Mouse (Mus musculus): ENCODE measurements around the gene Clps. TPM values are rescaled to one million over a fixed set of nuclear protein-coding genes. Genes with fewer than 3 reads are reported as not detected.
A peak's percentile ranks its signal among the peaks of the same experiment; 100 is the strongest.

Gene Clps
- polyA plus RNA-seq (2012; rRNA removed) = 2.5 and 4.1 TPM in 2 replicates

DNA sequence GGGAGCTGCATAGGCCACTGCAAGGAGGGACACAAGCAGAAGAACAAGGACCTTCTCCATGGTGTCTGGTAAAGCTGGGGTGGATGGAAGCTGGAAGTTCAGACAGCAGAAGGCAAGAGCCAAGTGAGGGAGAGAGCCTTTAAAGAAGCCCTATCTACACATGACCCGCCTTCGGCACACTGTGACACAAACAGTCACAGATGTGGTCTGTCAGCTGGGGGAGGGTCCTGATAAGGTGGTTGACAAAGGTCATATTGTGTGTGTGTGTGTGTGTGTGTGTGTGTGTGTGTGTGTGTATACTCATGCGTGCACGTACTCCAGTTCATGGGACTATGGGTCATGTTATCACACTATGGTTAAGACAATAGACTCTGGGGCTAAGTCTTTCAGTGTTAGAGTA lies at the start of gene Clps:
Gene Clps (minus strand): TSS at position 169 of the 400 bp plus-strand sequence.
- no peak within 1 kb of the TSS for H3K27ac ChIP-seq (ENCODE audit: control insufficient read depth, insufficient read depth, low read depth, low read length)

DNA sequence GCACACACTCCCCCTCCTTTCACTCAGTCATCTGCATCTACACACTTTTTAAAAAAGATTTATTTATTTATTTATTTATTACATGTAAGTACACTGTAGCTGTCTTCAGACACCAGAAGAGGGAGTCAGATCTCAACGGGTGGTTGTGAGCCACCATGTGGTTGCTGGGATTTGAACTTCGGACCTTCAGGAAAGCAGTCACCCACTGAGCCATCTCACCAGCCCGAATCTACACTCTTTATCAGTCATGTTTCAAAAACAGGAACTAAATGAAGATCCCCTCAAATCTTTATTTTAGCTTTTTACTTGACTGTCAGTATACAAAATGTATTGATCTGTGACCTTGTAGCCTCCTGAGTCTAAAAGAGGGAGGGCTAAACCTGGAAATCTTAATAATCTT lies 49.0 kb upstream of the Clps start:
- no peak overlapping the region for H3K4me3 ChIP-seq (ENCODE audit: control insufficient read depth, low read depth, low read length)
- no peaks in the 10 kb centered on the region; the same call in none of the 2 replicates for H3K36me3 ChIP-seq (ENCODE audit: control insufficient read depth, insufficient read depth, low read length)
- TF ChIP-seq POLR2A (IDR thresholded peaks at IDR 0.05; ENCODE audit: control insufficient read depth, low read depth, low read length) = no peak
- TF ChIP-seq CTCF (IDR thresholded peaks at IDR 0.05; ENCODE audit: control insufficient read depth, insufficient read depth, insufficient replicate concordance, low read depth, low read length) = no peak
- H3K27me3 ChIP-seq (ENCODE audit: control insufficient read depth, insufficient read depth, low read length) = no peaks in the 10 kb centered on the region
- H3K4me1 ChIP-seq (ENCODE audit: control insufficient read depth, insufficient read depth, low read length) = no peaks in the 10 kb centered on the region
- H3K27ac ChIP-seq (ENCODE audit: control insufficient read depth, insufficient read depth, low read depth, low read length) = no peak overlapping the region

More for the DNA sequence above, at the start of gene Clps:
- Histone ChIP-seq H3K4me1 (ENCODE audit: control insufficient read depth, insufficient read depth, low read length) (no peaks in the 10 kb centered on the region), H3K4me3 (ENCODE audit: control insufficient read depth, low read depth, low read length) (no peak within 1 kb of the TSS), H3K36me3 (ENCODE audit: control insufficient read depth, insufficient read depth, low read length) (no peaks in the 10 kb centered on the region), H3K27me3 (ENCODE audit: control insufficient read depth, insufficient read depth, low read length) (no peaks in the 10 kb centered on the region)
- TF ChIP-seq POLR2A (IDR thresholded peaks at IDR 0.05; ENCODE audit: control insufficient read depth, low read depth, low read length) (no peak), CTCF (IDR thresholded peaks at IDR 0.05; ENCODE audit: control insufficient read depth, insufficient read depth, insufficient replicate concordance, low read depth, low read length) (no peak)

DNA sequence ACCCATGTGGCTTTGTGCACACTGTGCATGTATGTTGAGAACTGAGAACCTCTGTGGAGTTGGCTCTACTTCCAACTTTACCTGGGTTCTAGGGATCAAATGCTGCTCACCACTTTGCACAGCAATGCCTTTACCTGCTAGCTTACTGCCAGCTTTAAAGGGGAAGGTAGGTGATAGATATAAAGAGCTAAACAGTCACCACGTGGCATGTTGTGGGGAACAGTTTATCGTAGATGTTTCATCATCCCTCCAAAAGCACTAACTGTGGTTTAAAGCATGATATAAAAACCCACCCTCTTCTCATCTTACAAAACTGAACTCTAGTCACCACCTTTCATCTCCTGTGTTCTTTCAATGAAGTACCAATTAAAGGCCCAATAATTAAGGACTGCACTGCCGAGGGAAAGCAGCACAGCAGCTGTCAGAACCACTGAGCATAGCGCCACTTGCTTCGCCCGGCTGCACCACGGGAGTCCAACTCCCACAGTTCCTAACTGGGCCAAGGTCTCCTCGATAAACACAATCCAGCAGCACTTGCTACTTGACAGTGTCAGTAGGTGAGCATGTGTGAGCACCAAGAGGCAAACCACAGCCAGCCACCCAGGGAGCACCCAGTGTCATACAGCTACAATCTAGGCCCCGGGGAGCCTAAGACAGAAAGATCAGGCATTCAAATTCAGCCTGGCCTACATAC lies 41.1 kb upstream of the Clps start:
- Histone ChIP-seq H3K36me3 (ENCODE audit: control insufficient read depth, insufficient read depth, low read length) (peaks cover 14% of the 10 kb centered on the region), H3K27ac (ENCODE audit: control insufficient read depth, insufficient read depth, low read depth, low read length) (no peak overlapping the region), H3K4me3 (ENCODE audit: control insufficient read depth, low read depth, low read length) (no peak overlapping the region), H3K27me3 (ENCODE audit: control insufficient read depth, insufficient read depth, low read length) (no peaks in the 10 kb centered on the region), H3K4me1 (ENCODE audit: control insufficient read depth, insufficient read depth, low read length) (no peaks in the 10 kb centered on the region)
- no peak for TF ChIP-seq POLR2A (IDR thresholded peaks at IDR 0.05; ENCODE audit: control insufficient read depth, low read depth, low read length)
- TF ChIP-seq CTCF (IDR thresholded peaks at IDR 0.05; ENCODE audit: control insufficient read depth, insufficient read depth, insufficient replicate concordance, low read depth, low read length) = no peak

DNA sequence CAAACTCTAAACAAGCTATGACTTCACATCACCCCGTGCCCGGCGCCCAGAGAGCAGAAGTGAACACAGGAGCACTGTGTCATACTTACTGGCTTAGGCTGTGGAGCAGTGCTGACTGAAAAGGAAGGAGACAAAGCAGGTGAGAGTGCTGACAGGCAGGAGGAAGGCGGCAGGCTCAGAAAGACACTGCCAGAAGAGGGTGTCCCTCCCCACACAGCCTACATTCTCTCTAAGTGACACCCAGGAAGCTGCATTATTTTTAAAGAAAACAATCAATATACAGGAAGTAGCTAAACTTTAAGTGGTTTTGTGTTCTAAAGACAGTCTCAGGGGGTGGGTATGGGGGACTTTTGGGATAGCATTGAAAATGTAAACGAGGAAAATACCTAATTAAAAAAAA lies 40.2 kb upstream of the Clps start:
- Histone ChIP-seq H3K4me1 (ENCODE audit: control insufficient read depth, insufficient read depth, low read length) (no peaks in the 10 kb centered on the region), H3K27ac (ENCODE audit: control insufficient read depth, insufficient read depth, low read depth, low read length) (no peak overlapping the region), H3K4me3 (ENCODE audit: control insufficient read depth, low read depth, low read length) (no peak overlapping the region), H3K36me3 (ENCODE audit: control insufficient read depth, insufficient read depth, low read length) (peaks cover 14% of the 10 kb centered on the region), H3K27me3 (ENCODE audit: control insufficient read depth, insufficient read depth, low read length) (no peaks in the 10 kb centered on the region)
- TF ChIP-seq CTCF (IDR thresholded peaks at IDR 0.05; ENCODE audit: control insufficient read depth, insufficient read depth, insufficient replicate concordance, low read depth, low read length) = no peak
- no peak for TF ChIP-seq POLR2A (IDR thresholded peaks at IDR 0.05; ENCODE audit: control insufficient read depth, low read depth, low read length)

DNA sequence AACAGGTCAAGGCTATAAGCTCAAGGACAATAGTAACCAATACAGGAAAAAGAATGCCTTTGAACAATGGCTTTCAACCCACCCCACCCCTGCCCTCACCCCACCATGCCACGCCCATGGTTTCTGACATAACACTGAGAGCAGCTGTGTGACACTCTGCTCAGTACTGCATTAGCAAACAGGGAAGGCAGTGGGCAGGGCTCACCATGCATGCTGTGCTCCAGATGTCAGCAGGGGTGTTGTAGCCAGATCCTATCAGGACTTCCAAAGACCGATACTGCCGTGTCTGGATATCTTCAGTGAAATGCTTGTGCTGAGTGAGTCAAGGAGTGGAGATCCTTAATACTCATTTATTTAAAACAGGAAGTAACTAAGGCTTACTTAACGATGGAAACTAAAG lies 33.4 kb upstream of the Clps start:
- Histone ChIP-seq H3K4me1 (ENCODE audit: control insufficient read depth, insufficient read depth, low read length) (no peaks in the 10 kb centered on the region), H3K27ac (ENCODE audit: control insufficient read depth, insufficient read depth, low read depth, low read length) (peak overlapping the region; percentile 63), H3K4me3 (ENCODE audit: control insufficient read depth, low read depth, low read length) (peak overlapping the region; percentile 37; the same call in 1 of the 2 replicates), H3K27me3 (ENCODE audit: control insufficient read depth, insufficient read depth, low read length) (no peaks in the 10 kb centered on the region), H3K36me3 (ENCODE audit: control insufficient read depth, insufficient read depth, low read length) (peaks cover 7% of the 10 kb centered on the region)
- TF ChIP-seq CTCF (IDR thresholded peaks at IDR 0.05; ENCODE audit: control insufficient read depth, insufficient read depth, insufficient replicate concordance, low read depth, low read length) (no peak), POLR2A (IDR thresholded peaks at IDR 0.05; ENCODE audit: control insufficient read depth, low read depth, low read length) (no peak; the same call in 1 of the 2 replicates)

DNA sequence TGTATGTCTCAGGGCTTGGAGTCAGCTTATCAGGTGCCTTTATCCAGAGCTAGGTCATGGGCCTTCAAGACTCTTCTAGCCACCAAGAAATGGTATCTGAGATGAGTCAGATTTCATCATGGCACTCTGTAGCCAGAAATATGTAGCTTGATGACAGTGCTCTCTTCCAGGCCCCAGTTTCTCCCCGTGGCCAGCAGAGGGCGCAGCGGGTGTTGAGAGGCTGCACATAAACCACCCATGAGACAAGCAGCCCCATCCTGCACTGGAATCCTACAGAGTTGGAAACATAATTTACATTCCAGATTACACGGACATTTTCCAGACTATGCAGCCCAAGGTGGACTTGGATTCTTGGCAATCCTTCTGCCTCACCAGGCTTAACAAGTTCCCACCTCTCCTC lies 32.4 kb upstream of the Clps start:
- Histone ChIP-seq H3K36me3 (ENCODE audit: control insufficient read depth, insufficient read depth, low read length) (peaks cover 8% of the 10 kb centered on the region), H3K27me3 (ENCODE audit: control insufficient read depth, insufficient read depth, low read length) (no peaks in the 10 kb centered on the region), H3K4me1 (ENCODE audit: control insufficient read depth, insufficient read depth, low read length) (no peaks in the 10 kb centered on the region; the same call in 1 of the 2 replicates), H3K4me3 (ENCODE audit: control insufficient read depth, low read depth, low read length) (no peak overlapping the region), H3K27ac (ENCODE audit: control insufficient read depth, insufficient read depth, low read depth, low read length) (no peak overlapping the region)
- TF ChIP-seq CTCF (IDR thresholded peaks at IDR 0.05; ENCODE audit: control insufficient read depth, insufficient read depth, insufficient replicate concordance, low read depth, low read length) (peak; percentile 73), POLR2A (IDR thresholded peaks at IDR 0.05; ENCODE audit: control insufficient read depth, low read depth, low read length) (no peak)

DNA sequence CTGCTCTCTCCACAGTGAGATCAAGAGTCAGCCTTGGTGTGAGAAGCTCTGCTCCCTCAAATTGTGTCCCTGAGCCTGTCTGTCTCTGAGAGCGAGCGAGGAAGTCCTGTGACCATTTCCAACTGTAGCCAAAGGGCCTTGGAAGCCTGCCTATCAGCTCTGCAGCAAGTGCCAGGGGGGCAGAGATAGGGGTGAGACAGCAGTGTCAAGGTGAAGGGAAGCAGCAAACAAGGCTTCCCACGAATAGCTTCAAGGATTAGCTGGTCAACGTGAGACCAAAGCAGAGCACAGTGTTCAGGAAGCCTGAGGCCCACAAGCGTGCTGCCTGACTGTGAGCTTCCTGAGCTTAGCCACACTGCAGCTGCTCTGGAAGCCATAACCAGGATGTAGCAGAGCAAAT lies 30.9 kb upstream of the Clps start:
- Histone ChIP-seq H3K4me1 (ENCODE audit: control insufficient read depth, insufficient read depth, low read length) (no peaks in the 10 kb centered on the region; the same call in 1 of the 2 replicates), H3K4me3 (ENCODE audit: control insufficient read depth, low read depth, low read length) (no peak overlapping the region), H3K36me3 (ENCODE audit: control insufficient read depth, insufficient read depth, low read length) (peaks cover 6% of the 10 kb centered on the region), H3K27ac (ENCODE audit: control insufficient read depth, insufficient read depth, low read depth, low read length) (peak overlapping the region; percentile 75), H3K27me3 (ENCODE audit: control insufficient read depth, insufficient read depth, low read length) (no peaks in the 10 kb centered on the region)
- TF ChIP-seq POLR2A (IDR thresholded peaks at IDR 0.05; ENCODE audit: control insufficient read depth, low read depth, low read length) (no peak), CTCF (IDR thresholded peaks at IDR 0.05; ENCODE audit: control insufficient read depth, insufficient read depth, insufficient replicate concordance, low read depth, low read length) (no peak)

All from testis, adult 2 months (tissue).